Mouse (Mus musculus) adrenal gland, postnatal 10 days (tissue): ENCODE results near the gene Vmo1. TPM values are rescaled to one million over a fixed set of nuclear protein-coding genes. Genes with fewer than 3 reads are reported as not detected.
"Not testable (repeated sequence)": the region's sequence is repeated elsewhere in the genome, so short reads cannot be mapped to it uniquely, and the experiment has no call there.

Source experiments
- DNase-seq: peaks from one replicate; pipeline ENCODE4 v3.0.0; 2021; ENCODE audit warnings: mixed read lengths
- long read RNA-seq, 2 experiments: library from polyadenylated mRNA; stranded (forward); transcript quantifications; one replicate each; pipeline ENCODE4 v2.0.0; 2021
- total RNA-seq, 2 experiments: library from RNA; stranded (reverse); gene quantifications; 2 replicates each; pipeline ENCODE4 v1.2.3; 2021

Vmo1 gene
- total RNA-seq = under 1 TPM; 0.42 to 0.48 TPM
- long read RNA-seq, experiment 1 = 0 reads
- long read RNA-seq, experiment 2 = 0 reads

GRCm38 (mm10) chr11:70514288-70514687 lies at the start of gene Vmo1:
Vmo1 (minus strand) TSS chr11:70514616.
- no peak for DNase-seq

- DNase-seq = peak; percentile 37
These were observed 49.3 kb upstream of the Vmo1 start for GRCm38 (mm10) chr11:70563470-70564275.

GRCm38 (mm10) chr11:70562995-70563469 lies 48.6 kb upstream of the Vmo1 start:
- DNase-seq = no peak

- DNase-seq = peak; percentile 93
These were observed 48.0 kb upstream of the Vmo1 start, which contains the start of gene Mink1 for GRCm38 (mm10) chr11:70562287-70562994. Mink1 (plus strand) TSS chr11:70562881.

GRCm38 (mm10) chr11:70561937-70562286 lies 47.5 kb upstream of the Vmo1 start:
- no peak for DNase-seq

GRCm38 (mm10) chr11:70557545-70557944 lies 43.1 kb upstream of the Vmo1 start:
- DNase-seq = no peak

- no peak for DNase-seq
These were observed 39.5 kb upstream of the Vmo1 start for GRCm38 (mm10) chr11:70553940-70554339.

- no peak for DNase-seq
These were observed 37.1 kb upstream of the Vmo1 start for GRCm38 (mm10) chr11:70551526-70551925.

- no peak for DNase-seq
These were observed 30.1 kb upstream of the Vmo1 start for GRCm38 (mm10) chr11:70544496-70544895.

GRCm38 (mm10) chr11:70541415-70541814 lies 27.0 kb upstream of the Vmo1 start:
- DNase-seq = no peak

GRCm38 (mm10) chr11:70540928-70541327 lies 26.5 kb upstream of the Vmo1 start:
- no peak for DNase-seq

GRCm38 (mm10) chr11:70539877-70540587 lies 25.6 kb upstream of the Vmo1 start, which contains the start of gene Pld2:
Pld2 (plus strand) TSS chr11:70540064.
- peak; percentile 94 for DNase-seq

- DNase-seq = no peak
These were observed 25.0 kb upstream of the Vmo1 start for GRCm38 (mm10) chr11:70539423-70539822.

GRCm38 (mm10) chr11:70532839-70533238 lies 18.4 kb upstream of the Vmo1 start, which contains the start of gene Gm40193:
Gm40193 (minus strand) TSS chr11:70532939.
- no peak for DNase-seq

GRCm38 (mm10) chr11:70531065-70531464 lies 16.6 kb upstream of the Vmo1 start:
- not testable (repeated sequence) for DNase-seq

GRCm38 (mm10) chr11:70528610-70529009 lies 14.2 kb upstream of the Vmo1 start:
- DNase-seq = no peak

- no peak for DNase-seq
These were observed 11.8 kb upstream of the Vmo1 start for GRCm38 (mm10) chr11:70526211-70526610.

GRCm38 (mm10) chr11:70525726-70526125 lies 11.3 kb upstream of the Vmo1 start:
- no peak for DNase-seq

GRCm38 (mm10) chr11:70525184-70525678 lies 10.8 kb upstream of the Vmo1 start, which contains the start of gene Psmb6:
Psmb6 (plus strand) TSS chr11:70525367.
- peak; percentile 90 for DNase-seq

- DNase-seq = no peak
These were observed 10.4 kb upstream of the Vmo1 start for GRCm38 (mm10) chr11:70524782-70525181.

GRCm38 (mm10) chr11:70523306-70523989 lies 9.0 kb upstream of the Vmo1 start:
- not testable (repeated sequence) for DNase-seq
